Mouse (Mus musculus) layer of hippocampus, postnatal 36 days (tissue): ENCODE data around the gene Sec14l3. TPM values are rescaled to one million over a fixed set of nuclear protein-coding genes. Genes with fewer than 3 reads are reported as not detected.

Experiments
- DNase-seq, 2 experiments: peaks; one replicate each; pipeline ENCODE4 v3.0.0; 2022
- total RNA-seq, 2 experiments: library from RNA; stranded (reverse); gene quantifications; 2 replicates each; pipeline ENCODE4 v1.2.3; 2021

The Sec14l3 gene
- total RNA-seq, 2 experiments from 2014 or later: 1.1 to 1.2 TPM

GRCm38 (mm10) chr11:4060866-4061575 is 3.6 kb upstream of the Sec14l3 start:
- DNase-seq: no peak

- no peak for DNase-seq
These were observed 2.1 kb upstream of the Sec14l3 start for GRCm38 (mm10) chr11:4062523-4062922.

GRCm38 (mm10) chr11:4062981-4063380 is 1.7 kb upstream of the Sec14l3 start:
- no peak for DNase-seq

GRCm38 (mm10) chr11:4069664-4070063 is 5.0 kb downstream of the Sec14l3 start:
- DNase-seq: no peak

- DNase-seq: no peak
These were observed 12.0 kb downstream of the Sec14l3 start for GRCm38 (mm10) chr11:4076633-4077032.

GRCm38 (mm10) chr11:4078267-4078933 is 13.8 kb downstream of the Sec14l3 start:
- DNase-seq: no peak

- peak in 1 of 2 experiments; percentile 64 for DNase-seq
These were observed 15.6 kb downstream of the Sec14l3 start for GRCm38 (mm10) chr11:4080219-4080618.

- peak in 1 of 2 experiments; percentile 67 for DNase-seq
These were observed 18.9 kb downstream of the Sec14l3 start for GRCm38 (mm10) chr11:4083316-4084078.

- no peak for DNase-seq
These were observed 21.6 kb downstream of the Sec14l3 start for GRCm38 (mm10) chr11:4086246-4086645.

GRCm38 (mm10) chr11:4087267-4087666 is 22.6 kb downstream of the Sec14l3 start:
- peak; percentile 38 to 53 for DNase-seq

GRCm38 (mm10) chr11:4093459-4094377 is 29.1 kb downstream of the Sec14l3 start:
- DNase-seq: no peak

GRCm38 (mm10) chr11:4094378-4095170 is 29.9 kb downstream of the Sec14l3 start:
- DNase-seq: peak; percentile 71 to 82

GRCm38 (mm10) chr11:4095171-4096053 is 30.8 kb downstream of the Sec14l3 start, which contains the start of gene Mtfp1:
Mtfp1 (minus strand) TSS chr11:4095445.
- peak; percentile 61 to 65 for DNase-seq

GRCm38 (mm10) chr11:4096054-4096984 is 31.7 kb downstream of the Sec14l3 start:
- peak; percentile 98 to 99 for DNase-seq

GRCm38 (mm10) chr11:4097091-4097621 is 32.5 kb downstream of the Sec14l3 start:
- no peak for DNase-seq

- no peak for DNase-seq
These were observed 33.5 kb downstream of the Sec14l3 start for GRCm38 (mm10) chr11:4098120-4098519.

- no peak for DNase-seq
These were observed 34.2 kb downstream of the Sec14l3 start for GRCm38 (mm10) chr11:4098816-4099215.

GRCm38 (mm10) chr11:4099447-4099846 is 34.8 kb downstream of the Sec14l3 start:
- DNase-seq: no peak

GRCm38 (mm10) chr11:4101851-4102250 is 37.2 kb downstream of the Sec14l3 start:
- DNase-seq: no peak
